Mouse (Mus musculus) left cerebral cortex, postnatal 4 days (tissue): ENCODE measurements at regions not wholly inside any gene's neighbourhood (a gene's known extent, or its start where the extent isn't known, plus 50 kb on each side); places are given as distances from the start of the nearest gene placed in this dataset.
"Not testable (repeated sequence)": the region's sequence is repeated elsewhere in the genome, so short reads cannot be mapped to it uniquely, and the experiment has no call there.

Experiments
- DNase-seq: peaks from one replicate; pipeline ENCODE4 v3.0.0-alpha.2; 2022
- intact Hi-C: fragments of 180-260 bp; cut with DNase I; formaldehyde crosslinking; loops from one replicate; pipeline ENCODE4 v1.15.1; 2025

- intact Hi-C loops: no loop called here
These were observed 124.1 kb upstream of the Ghr start for GRCm38 (mm10) chr15:3707089-3708078.

GRCm38 (mm10) chr15:3699234-3699814, 116.0 kb upstream of the Ghr start:
- DNase-seq: no peak
- intact Hi-C loops: no loop called here

More at GRCm38 (mm10) chr15:3707089-3708078, 124.1 kb upstream of the Ghr start:
- DNase-seq: peak; percentile 8

GRCm38 (mm10) chr15:3685254-3685653, 102.0 kb upstream of the Ghr start:
- DNase-seq: no peak
- intact Hi-C loops: no loop called here

GRCm38 (mm10) chr15:3677026-3677425, 93.7 kb upstream of the Ghr start:
- intact Hi-C loops, DNase-seq: not testable (repeated sequence)

- intact Hi-C loops: no loop called here
- no peak for DNase-seq
These were observed 89.3 kb upstream of the Ghr start for GRCm38 (mm10) chr15:3672586-3672985.

- no peak for DNase-seq
- intact Hi-C loops: no loop called here
These were observed 87.9 kb upstream of the Ghr start for GRCm38 (mm10) chr15:3671169-3671568.

- no peak for DNase-seq
- intact Hi-C loops: no loop called here
These were observed 86.1 kb upstream of the Ghr start for GRCm38 (mm10) chr15:3669411-3669810.

- no peak for DNase-seq
- intact Hi-C loops: no loop called here
These were observed 85.6 kb upstream of the Ghr start for GRCm38 (mm10) chr15:3668863-3669262.

GRCm38 (mm10) chr15:3648741-3649140, 65.4 kb upstream of the Ghr start:
- intact Hi-C loops: no loop called here
- DNase-seq: no peak

GRCm38 (mm10) chr15:3640091-3640490, 56.8 kb upstream of the Ghr start:
- intact Hi-C loops: no loop called here
- DNase-seq: no peak
